Mouse (Mus musculus) liver, embryonic 14.5 days (tissue): ENCODE results near the gene Zmiz1.

Source experiments
- CTCF ChIP-seq: IDR thresholded peaks from 2 replicates; pipeline ENCODE4 v1.5.1; 2016; ENCODE audit warnings: antibody characterized with exemption, low read depth, control low read depth
- EP300 ChIP-seq: IDR thresholded peaks from 2 replicates; pipeline ENCODE4 v1.6.1; 2016; ENCODE audit warnings: antibody characterized with exemption, low read depth

DNA sequence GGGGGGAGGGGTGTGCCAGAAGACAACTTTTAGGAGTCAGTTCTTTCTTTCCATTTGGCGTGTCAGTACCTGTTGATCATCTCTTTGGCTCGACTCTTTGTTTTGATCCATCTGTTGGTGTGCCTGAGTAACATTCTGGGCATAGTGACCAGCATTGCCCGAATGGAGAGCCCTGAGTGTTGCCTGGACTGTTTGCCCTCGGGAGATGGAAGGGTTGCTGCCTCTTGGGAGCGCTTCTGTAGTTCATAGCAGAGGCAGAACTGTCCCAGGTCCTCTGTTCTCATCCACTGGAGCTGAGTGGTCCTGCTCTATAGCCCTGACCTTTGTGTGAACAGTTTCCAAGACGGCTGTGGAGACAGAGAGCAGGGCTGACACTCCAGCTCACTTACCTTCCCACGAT lies 18.3 kb downstream of the Zmiz1 start:
- TF ChIP-seq CTCF (no peak), EP300 (no peak)
